Mouse (Mus musculus) small intestine, adult 2 months (tissue): ENCODE measurements around the gene Tmem129. TPM values are rescaled to one million over a fixed set of nuclear protein-coding genes. Genes with fewer than 3 reads are reported as not detected.

ENCODE experiments used
- H3K27ac ChIP-seq: fragments of 200-500 bp; 2 replicates; pipeline ENCODE4 v1.5.1; 2012; ENCODE audit warnings: low read depth, low read length, control low read depth, inconsistent platforms; ENCODE audit not compliant: insufficient read depth
- H3K27me3 ChIP-seq: fragments of 200-500 bp; 2 replicates; pipeline ENCODE4 v1.6.1; 2012; ENCODE audit warnings: mild to moderate bottlenecking, moderate library complexity, low read length, inconsistent platforms; ENCODE audit not compliant: control insufficient read depth, insufficient read depth
- H3K36me3 ChIP-seq: fragments of 200-500 bp; 2 replicates; pipeline ENCODE4 v1.6.1; 2012; ENCODE audit warnings: mild to moderate bottlenecking, low read length, control low read depth, inconsistent platforms; ENCODE audit not compliant: control insufficient read depth, insufficient read depth
- H3K4me1 ChIP-seq: fragments of 200-500 bp; 2 replicates; pipeline ENCODE4 v1.6.1; 2012; ENCODE audit warnings: low read length, inconsistent platforms, mixed read lengths; ENCODE audit not compliant: control insufficient read depth, insufficient read depth, insufficient read length
- H3K4me3 ChIP-seq: fragments of 200-500 bp; 2 replicates; pipeline ENCODE4 v1.5.1; 2012; ENCODE audit warnings: low read depth, mild to moderate bottlenecking, control low read depth, inconsistent platforms, low read length, moderate library complexity
- CTCF ChIP-seq: fragments of 200-500 bp; IDR thresholded peaks from 2 replicates; pipeline ENCODE4 v1.5.1; 2012; ENCODE audit warnings: low read depth, mild to moderate bottlenecking, control low read depth, inconsistent platforms, low read length, moderate library complexity, mixed read lengths; ENCODE audit not compliant: insufficient replicate concordance, insufficient read length; ENCODE audit errors: extremely low read depth
- POLR2A ChIP-seq: fragments of 200-500 bp; IDR thresholded peaks from 2 replicates; pipeline ENCODE4 v1.6.1; 2012; ENCODE audit warnings: low read depth, mild to moderate bottlenecking, control low read depth, inconsistent platforms, low read length, moderate library complexity
- WGBS: fragments of 180-500 bp; shearing (Covaris S2); methylation state at CpG from one replicate; pipeline ENCODE4 v1.1.7; 2018; 5-methylcytosine and 5-hydroxymethylcytosine counted together
- polyA plus RNA-seq: library from polyadenylated mRNA; depleted of rRNA; stranded (reverse); fragments of >200 nt; gene quantifications from 2 replicates; pipeline ENCODE4 v1.2.3, GENCODE M21; 2012

Tmem129 gene
- polyA plus RNA-seq, 1 experiment: 34.8 TPM

DNA sequence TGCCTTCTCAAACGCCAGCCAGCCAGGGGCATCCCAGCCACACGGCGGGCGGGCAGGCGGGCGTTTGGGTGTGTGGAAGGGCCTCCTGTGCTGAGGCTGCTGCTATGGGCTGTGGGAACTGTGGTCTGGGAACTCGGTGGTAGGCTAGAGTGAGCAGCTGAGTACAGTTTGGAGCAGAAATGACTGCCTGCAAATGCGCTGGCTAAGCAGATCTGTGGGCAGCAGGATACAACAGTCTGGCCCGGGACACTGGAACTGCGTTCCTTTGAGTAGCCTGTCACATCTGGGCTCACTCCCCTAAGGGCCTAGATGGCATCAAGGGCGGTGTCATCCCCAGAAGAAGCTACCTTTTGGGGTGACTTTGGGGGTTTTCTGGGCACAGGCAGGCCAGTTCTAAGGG lies 43.6 kb upstream of the Tmem129 start:
- Histone ChIP-seq H3K4me1 (peaks cover 8% of the 10 kb centered on the region; the same call in 1 of the 2 replicates), H3K4me3 (no peak overlapping the region), H3K36me3 (no peaks in the 10 kb centered on the region), H3K27ac (no peak overlapping the region), H3K27me3 (no peaks in the 10 kb centered on the region; the same call in 1 of the 2 replicates)
- TF ChIP-seq POLR2A (no peak), CTCF (no peak)
- WGBS: 91% methylated on average over 11 of the region's 11 CpGs

- Histone ChIP-seq H3K27ac (no peak overlapping the region), H3K27me3 (peaks cover 6% of the 10 kb centered on the region), H3K4me1 (peaks cover 8% of the 10 kb centered on the region), H3K4me3 (no peak overlapping the region), H3K36me3 (no peaks in the 10 kb centered on the region)
- TF ChIP-seq POLR2A: no peak
- TF ChIP-seq CTCF: no peak
- WGBS: 33% methylated on average over 13 of the region's 13 CpGs
These were observed 41.8 kb upstream of the Tmem129 start for GRCm38 (mm10) chr5:33700010-33700409.

- Histone ChIP-seq H3K4me3 (no peak overlapping the region), H3K27ac (no peak overlapping the region), H3K4me1 (peaks cover 11% of the 10 kb centered on the region), H3K36me3 (no peaks in the 10 kb centered on the region), H3K27me3 (peaks cover 11% of the 10 kb centered on the region)
- no peak for TF ChIP-seq CTCF
- TF ChIP-seq POLR2A: no peak
- 98% methylated on average over 5 of the region's 5 CpGs for WGBS
These were observed 40.5 kb upstream of the Tmem129 start for GRCm38 (mm10) chr5:33698669-33699068.

- Histone ChIP-seq H3K27me3 (peaks cover 11% of the 10 kb centered on the region), H3K4me1 (peaks cover 11% of the 10 kb centered on the region), H3K36me3 (no peaks in the 10 kb centered on the region), H3K4me3 (no peak overlapping the region), H3K27ac (no peak overlapping the region)
- TF ChIP-seq POLR2A (no peak), CTCF (no peak)
- WGBS: 56% methylated on average over 13 of the region's 13 CpGs
These were observed 39.8 kb upstream of the Tmem129 start for GRCm38 (mm10) chr5:33697947-33698512.

GRCm38 (mm10) chr5:33697534-33697933 lies 39.3 kb upstream of the Tmem129 start:
- TF ChIP-seq POLR2A: no peak
- no peak for TF ChIP-seq CTCF
- WGBS: 92% methylated on average over 1 of the region's 1 CpGs
- H3K27ac ChIP-seq: no peak overlapping the region

GRCm38 (mm10) chr5:33696430-33696829 lies 38.2 kb upstream of the Tmem129 start:
- peaks cover 11% of the 10 kb centered on the region for H3K27me3 ChIP-seq
- no peak overlapping the region for H3K27ac ChIP-seq

More at GRCm38 (mm10) chr5:33697534-33697933, 39.3 kb upstream of the Tmem129 start:
- peaks cover 12% of the 10 kb centered on the region for H3K4me1 ChIP-seq
- H3K27me3 ChIP-seq: peaks cover 11% of the 10 kb centered on the region
- H3K4me3 ChIP-seq: no peak overlapping the region
- H3K36me3 ChIP-seq: no peaks in the 10 kb centered on the region

GRCm38 (mm10) chr5:33695718-33696121 lies 37.5 kb upstream of the Tmem129 start:
- Histone ChIP-seq H3K36me3 (no peaks in the 10 kb centered on the region), H3K27me3 (peaks cover 11% of the 10 kb centered on the region), H3K27ac (no peak overlapping the region), H3K4me1 (peaks cover 15% of the 10 kb centered on the region), H3K4me3 (peak overlapping the region; percentile 62)
- no peak for TF ChIP-seq CTCF
- no peak for TF ChIP-seq POLR2A
- WGBS: 10% methylated on average over 24 of the region's 24 CpGs

More at GRCm38 (mm10) chr5:33696430-33696829, 38.2 kb upstream of the Tmem129 start:
- Histone ChIP-seq H3K36me3 (no peaks in the 10 kb centered on the region), H3K4me1 (peaks cover 15% of the 10 kb centered on the region), H3K4me3 (no peak overlapping the region)
- TF ChIP-seq POLR2A (no peak), CTCF (no peak)
- 48% methylated on average over 5 of the region's 5 CpGs for WGBS
